Mouse (Mus musculus): ENCODE results near the gene Ramp2.

GRCm38 (mm10) chr11:101221306-101221986 is 24.4 kb upstream of the Ramp2 start:
- TF ChIP-seq POLR2A (IDR thresholded peaks at IDR 0.05; ENCODE audit: control insufficient read depth, extremely low read depth, insufficient read depth, low read length, poor library complexity) (no peak), CTCF (IDR thresholded peaks at IDR 0.05; ENCODE audit: borderline replicate concordance, control insufficient read depth, extremely low read depth, insufficient read depth, low read length, poor library complexity) (no peak)

Measured in thymus, adult 2 months (tissue).